19 mouse cellular contexts compared by ENCODE assay signal in genomic region chr15:31631396-31631858, GRCm38 (mm10). TPM values are rescaled to one million over a fixed set of nuclear protein-coding genes. Genes with fewer than 3 reads are reported as not detected.
DNase-seq lines count a peak whose midpoint lies in the region; ATAC-seq and TF ChIP-seq lines count a peak whose summit lies in the region.
"Had no signal": no experiment of that assay in that cellular context is flagged by ENCODE, and none has a peak within 500 bp of the region (broad histone marks: within the 10 kb centered on the region; RNA-seq: fewer than 3 reads in every experiment).

No protein-coding gene starts in this region.

- no peak for TF ChIP-seq CTCF in hindbrain, postnatal 0 days (IDR thresholded peaks at IDR 0.05; ENCODE audit: low read depth)

- H3K4me3 ChIP-seq in kidney, embryonic 16.5 days (ENCODE audit: low read length), result no peak overlapping the region
- no peak overlapping the region for H3K4me3 ChIP-seq in hindbrain, postnatal 0 days (ENCODE audit: low read length)
- H3K4me3 ChIP-seq in neural tube, embryonic 15.5 days (replicated peaks), result no peak overlapping the region
- H3K4me3 ChIP-seq: forebrain, embryonic 10.5 days; heart, adult 2 months had no signal

- 0 out of 2 replicates have a peak overlapping the region, but pooled peaks have one; percentile 29 for H3K27ac ChIP-seq in kidney, embryonic 16.5 days (ENCODE audit: low read length)
- H3K27ac ChIP-seq in hindbrain, postnatal 0 days, result no peak overlapping the region
- no peak overlapping the region for H3K27ac ChIP-seq in neural tube, embryonic 15.5 days (replicated peaks)
- H3K27ac ChIP-seq: forebrain, embryonic 10.5 days; heart, adult 2 months had no signal

- H3K36me3 ChIP-seq in kidney, embryonic 16.5 days (ENCODE audit: insufficient read depth, low read length), result no peaks in the 10 kb centered on the region
- no peaks in the 10 kb centered on the region for H3K36me3 ChIP-seq in hindbrain, postnatal 0 days (ENCODE audit: insufficient read depth, low read length)
- no peaks in the 10 kb centered on the region for H3K36me3 ChIP-seq in neural tube, embryonic 15.5 days
- H3K36me3 ChIP-seq: forebrain, embryonic 10.5 days had no signal

- H3K9ac ChIP-seq in kidney, embryonic 16.5 days (replicated peaks; ENCODE audit: low read length), result no peak overlapping the region
- H3K9ac ChIP-seq in hindbrain, postnatal 0 days (replicated peaks; ENCODE audit: low read length), result no peak overlapping the region
- no peak overlapping the region for H3K9ac ChIP-seq in neural tube, embryonic 15.5 days (replicated peaks)

- H3K27me3 ChIP-seq in kidney, embryonic 16.5 days (ENCODE audit: insufficient read depth, low read length), result no peaks in the 10 kb centered on the region
- H3K27me3 ChIP-seq in hindbrain, postnatal 0 days (ENCODE audit: insufficient read depth, low read length), result no peaks in the 10 kb centered on the region
- H3K27me3 ChIP-seq in neural tube, embryonic 15.5 days (replicated peaks), result no peaks in the 10 kb centered on the region

- H3K9me3 ChIP-seq in kidney, embryonic 16.5 days (ENCODE audit: low read length), result no peaks in the 10 kb centered on the region
- no peaks in the 10 kb centered on the region for H3K9me3 ChIP-seq in hindbrain, postnatal 0 days (ENCODE audit: low read length)
- no peaks in the 10 kb centered on the region for H3K9me3 ChIP-seq in neural tube, embryonic 15.5 days (replicated peaks)
- H3K9me3 ChIP-seq: forebrain, embryonic 10.5 days had no signal

- no peak for DNase-seq in kidney, adult 8-10 months
- peak; percentile 22 for DNase-seq in retina, postnatal 1 day
- no peak for DNase-seq in retina, embryonic 14.5 days (ENCODE audit: low spot score)
- peak; percentile 33 for DNase-seq in hindbrain, postnatal 0 days (ENCODE audit: low spot score)
- no peak for DNase-seq in thymus, postnatal 36 days
- DNase-seq in heart, postnatal 4 days, result no peak
- DNase-seq: adrenal gland, adult 2 months; cerebellum, adult 9-10 months; gastrocnemius, postnatal 10 days; heart, adult 2 months; heart, postnatal 36 days; layer of hippocampus, postnatal 36 days; liver; right cerebral cortex, postnatal 25 days had no signal

- H3K4me1 ChIP-seq in kidney, embryonic 16.5 days (ENCODE audit: insufficient read depth, low read length), result peaks cover 24% of the 10 kb centered on the region; the same call in 1 of the 2 replicates
- no peaks in the 10 kb centered on the region for H3K4me1 ChIP-seq in hindbrain, postnatal 0 days (ENCODE audit: insufficient read depth, low read length)
- peaks cover 13% of the 10 kb centered on the region for H3K4me1 ChIP-seq in neural tube, embryonic 15.5 days

- WGBS in kidney, embryonic 16.5 days, result 26% methylated on average over 12 of the region's 12 CpGs
- WGBS in hindbrain, postnatal 0 days, result 56% methylated on average over 12 of the region's 12 CpGs
- 60% methylated on average over 12 of the region's 12 CpGs for WGBS in neural tube, embryonic 15.5 days

- peak; percentile 81; the same call in 1 of the 2 replicates for ATAC-seq in kidney, embryonic 16.5 days (ENCODE audit: low FRiP score, low TSS enrichment)
- ATAC-seq in hindbrain, postnatal 0 days, result no peak
- ATAC-seq in neural tube, embryonic 15.5 days (ENCODE audit: low FRiP score), result peak; percentile 33; the same call in 1 of the 2 replicates
- ATAC-seq: intestine, embryonic 16.5 days; lung, postnatal 0 days had no signal

- H3K4me2 ChIP-seq in kidney, embryonic 16.5 days (replicated peaks; ENCODE audit: low read depth, low read length), result no peak overlapping the region; the same call in 1 of the 2 replicates
- no peak overlapping the region for H3K4me2 ChIP-seq in hindbrain, postnatal 0 days (ENCODE audit: low read depth, low read length)
- H3K4me2 ChIP-seq in neural tube, embryonic 15.5 days, result no peak overlapping the region

RNA-seq across cellular contexts. Expression of gene Fam173b, which starts 29.8 kb away (rescaled TPM):
- 14.2 and 14.8 TPM in 2 replicates for polyA plus RNA-seq in kidney, embryonic 16.5 days (2015; fragmentation: Nextera tagmentation; extraction: Ambion mirVana)
- 7.4 and 12.5 TPM in 2 replicates for total RNA-seq in hindbrain, postnatal 0 days (2014; rRNA removed)
- 8.2 and 8.9 TPM in 2 replicates for polyA plus RNA-seq in hindbrain, postnatal 0 days (2015; fragmentation: Nextera tagmentation; extraction: Ambion mirVana)
- polyA plus RNA-seq in neural tube, embryonic 15.5 days (2015; fragmentation: Nextera tagmentation; extraction: Ambion mirVana), result 11.1 and 11.6 TPM in 2 replicates
- total RNA-seq in heart, postnatal 4 days (2021), result 10 to 100 TPM; 17.1 to 18.6 TPM

RNA-seq across cellular contexts. Expression of gene Cct5, which starts 29.8 kb away (rescaled TPM):
- polyA plus RNA-seq in kidney, embryonic 16.5 days (2015; fragmentation: Nextera tagmentation; extraction: Ambion mirVana), result 556 and 574 TPM in 2 replicates
- 251 and 279 TPM in 2 replicates for total RNA-seq in hindbrain, postnatal 0 days (2014; rRNA removed)
- polyA plus RNA-seq in hindbrain, postnatal 0 days (2015; fragmentation: Nextera tagmentation; extraction: Ambion mirVana), result 416 and 423 TPM in 2 replicates
- 473 and 502 TPM in 2 replicates for polyA plus RNA-seq in neural tube, embryonic 15.5 days (2015; fragmentation: Nextera tagmentation; extraction: Ambion mirVana)
- 100 to 1,000 TPM; 211 to 213 TPM for total RNA-seq in heart, postnatal 4 days (2021)

Comparison
In these comparisons a context has a peak if more than half of its experiments do, and no peak if none do; other contexts are left out.
1. DNase-seq: peak in retina, postnatal 1 day (single experiment) and hindbrain, postnatal 0 days (single experiment); none in kidney, adult 8-10 months (0 of 2), retina, embryonic 14.5 days (single experiment), thymus, postnatal 36 days (0 of 2) and heart, postnatal 4 days (single experiment).